Mouse (Mus musculus): ENCODE results near the gene Selenof.

The Selenof gene

DNA sequence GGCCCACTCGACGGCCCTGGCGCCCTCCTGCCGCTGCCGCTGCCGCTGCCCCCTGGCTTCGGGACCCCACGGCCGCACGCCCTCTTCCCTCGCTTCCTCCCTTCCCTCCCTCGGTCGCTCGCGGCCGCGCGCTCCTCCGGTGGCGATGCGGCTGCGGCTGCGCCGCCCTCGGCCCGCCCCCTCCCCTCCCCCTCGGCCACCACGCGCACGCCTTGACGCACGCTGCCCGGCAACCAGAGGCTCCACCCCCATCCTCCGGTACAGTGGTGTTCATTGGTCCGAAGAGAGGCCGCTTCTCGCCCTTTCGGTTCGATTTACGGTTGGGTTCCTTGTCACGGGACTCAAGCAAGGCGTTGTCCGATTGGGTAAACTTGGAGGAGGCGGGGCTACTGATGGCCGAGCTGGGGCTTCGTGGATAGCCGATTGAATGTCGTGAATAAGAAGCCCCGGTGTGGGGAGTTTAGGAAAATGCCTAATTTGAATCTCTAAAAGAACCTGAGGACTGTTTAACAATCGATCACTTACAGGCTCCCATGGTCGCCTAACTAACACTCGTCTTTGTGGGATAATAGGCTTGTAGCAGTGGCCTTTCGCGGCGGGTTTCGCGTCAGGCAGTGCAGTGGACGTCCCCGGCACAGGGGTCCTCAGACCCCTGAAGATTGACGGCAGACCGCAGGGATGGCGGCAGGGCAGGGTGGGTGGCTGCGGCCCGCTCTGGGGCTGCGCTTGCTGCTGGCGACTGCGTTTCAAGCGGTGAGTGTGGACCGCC, at the start of gene Selenof, which contains the start of gene Hs2st1:
TSS of gene Selenof (plus strand) at position 258 of the 769 bp plus-strand sequence.
TSS of gene Hs2st1 (minus strand) at position 135 of the 769 bp plus-strand sequence.
- peak; percentile 98 for DNase-seq (ENCODE audit: low spot score)

- no peak for DNase-seq (ENCODE audit: low spot score)
Measured at GRCm38 (mm10) chr3:144527918-144528317, 42.2 kb upstream of the Selenof start.

GRCm38 (mm10) chr3:144531023-144531422, 39.1 kb upstream of the Selenof start:
- peak; percentile 21 for DNase-seq (ENCODE audit: low spot score)

DNA sequence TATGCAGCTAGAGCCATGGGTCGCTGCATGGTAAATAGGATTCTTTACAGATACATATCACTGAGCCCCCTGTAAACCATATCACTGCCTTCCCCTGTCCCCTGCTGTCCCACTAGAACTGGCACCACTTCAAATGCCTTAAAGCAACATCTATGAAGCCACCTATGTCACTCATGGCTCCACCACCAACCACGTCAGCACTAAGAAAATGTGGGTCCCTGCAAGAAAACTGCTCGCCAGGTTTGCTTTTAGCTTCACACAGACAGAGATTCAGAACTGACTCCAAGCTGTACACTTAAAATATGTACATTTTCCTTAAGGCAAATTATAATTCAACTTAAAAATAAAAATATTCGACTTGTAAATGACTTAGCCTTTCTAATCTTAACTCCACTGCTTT, 35.0 kb upstream of the Selenof start:
- no peak for DNase-seq (ENCODE audit: low spot score)

GRCm38 (mm10) chr3:144537078-144537855, 32.8 kb upstream of the Selenof start:
- DNase-seq (ENCODE audit: low spot score): no peak

- no peak for DNase-seq (ENCODE audit: low spot score)
Measured at GRCm38 (mm10) chr3:144539051-144539450, 31.1 kb upstream of the Selenof start.

DNA sequence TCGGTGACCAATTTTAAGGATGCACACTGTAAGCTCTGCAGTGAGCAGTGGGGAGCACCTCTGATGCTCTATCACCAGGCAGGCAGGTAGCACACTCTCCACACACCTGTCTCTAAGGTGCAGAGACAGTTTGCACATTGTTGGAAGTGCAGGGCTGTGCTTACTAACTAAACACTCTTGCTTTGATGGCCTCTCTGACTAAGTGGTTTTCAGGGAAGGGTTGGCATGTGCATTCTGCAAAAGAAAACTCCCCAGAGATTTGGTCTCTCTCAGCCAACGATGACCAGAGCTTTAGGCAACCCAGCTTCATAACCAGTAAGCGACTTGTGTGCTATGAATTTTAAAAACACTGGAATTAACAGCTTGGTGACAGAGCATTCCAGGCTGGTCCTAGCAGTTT, 29.3 kb upstream of the Selenof start:
- no peak for DNase-seq (ENCODE audit: low spot score)

- no peak for DNase-seq (ENCODE audit: low spot score)
Measured at GRCm38 (mm10) chr3:144541906-144542438, 28.1 kb upstream of the Selenof start.

DNA sequence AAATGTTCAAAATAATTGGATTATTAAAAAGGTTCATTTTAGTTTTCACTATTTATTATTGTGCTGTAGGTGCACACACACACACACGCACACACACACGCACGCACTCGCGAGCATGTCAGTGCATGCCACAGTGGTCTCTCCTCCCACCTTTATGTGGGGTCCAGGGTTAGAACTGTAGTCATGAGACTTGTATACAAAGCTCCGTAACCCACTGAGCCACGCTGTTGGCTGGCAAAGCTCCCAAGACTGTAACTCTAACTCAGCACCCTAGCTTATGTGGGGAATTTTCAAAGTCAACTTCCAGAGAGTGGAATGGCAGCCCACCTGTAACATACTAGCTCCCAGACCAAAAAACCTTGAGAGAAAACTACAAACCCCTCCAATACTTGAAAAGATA, 25.0 kb upstream of the Selenof start:
- no peak for DNase-seq (ENCODE audit: low spot score)

- no peak for DNase-seq (ENCODE audit: low spot score)
Measured at GRCm38 (mm10) chr3:144545832-144546231, 24.3 kb upstream of the Selenof start.

GRCm38 (mm10) chr3:144546490-144546889, 23.6 kb upstream of the Selenof start:
- DNase-seq (ENCODE audit: low spot score): no peak

- DNase-seq (ENCODE audit: low spot score): no peak
Measured at GRCm38 (mm10) chr3:144548186-144548845, 21.8 kb upstream of the Selenof start.

DNA sequence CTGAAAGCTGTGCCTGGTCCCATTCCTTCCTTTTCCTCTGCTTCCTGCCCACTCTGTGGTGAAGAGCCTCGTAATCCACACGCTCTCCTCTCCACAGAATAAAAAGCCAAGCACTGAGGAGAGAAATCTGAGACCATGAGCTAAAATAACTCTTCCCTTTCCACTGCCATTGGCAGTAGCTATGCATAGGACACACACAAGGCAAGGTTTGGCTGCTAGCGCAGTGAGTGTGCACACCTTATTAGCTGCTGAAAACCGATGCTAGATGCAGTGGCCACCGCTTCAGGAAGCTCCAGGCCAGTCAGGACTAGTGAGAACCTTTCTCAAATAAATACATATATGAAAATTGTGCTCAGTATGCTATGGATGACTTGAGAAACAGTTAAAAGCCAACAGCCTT, 20.1 kb upstream of the Selenof start:
- DNase-seq (ENCODE audit: low spot score): no peak

DNA sequence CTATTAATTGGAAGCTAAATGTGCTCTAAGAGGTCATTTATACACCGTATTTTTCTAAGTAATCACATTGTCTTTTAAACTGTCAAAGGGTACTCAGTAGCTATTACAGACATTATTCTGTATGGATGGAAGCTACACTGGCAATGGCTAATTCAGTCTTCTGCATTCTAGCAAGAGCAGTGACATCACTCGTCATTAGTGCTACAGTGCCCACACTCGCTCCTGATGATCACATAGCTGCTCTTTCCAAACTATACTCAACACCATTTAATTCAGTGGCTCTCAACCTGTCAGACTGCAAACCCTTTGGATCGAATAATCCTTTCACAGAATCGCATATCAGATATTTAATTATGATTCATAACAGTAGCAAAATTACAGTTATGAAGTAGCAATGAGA, 19.4 kb upstream of the Selenof start:
- no peak for DNase-seq (ENCODE audit: low spot score)

DNA sequence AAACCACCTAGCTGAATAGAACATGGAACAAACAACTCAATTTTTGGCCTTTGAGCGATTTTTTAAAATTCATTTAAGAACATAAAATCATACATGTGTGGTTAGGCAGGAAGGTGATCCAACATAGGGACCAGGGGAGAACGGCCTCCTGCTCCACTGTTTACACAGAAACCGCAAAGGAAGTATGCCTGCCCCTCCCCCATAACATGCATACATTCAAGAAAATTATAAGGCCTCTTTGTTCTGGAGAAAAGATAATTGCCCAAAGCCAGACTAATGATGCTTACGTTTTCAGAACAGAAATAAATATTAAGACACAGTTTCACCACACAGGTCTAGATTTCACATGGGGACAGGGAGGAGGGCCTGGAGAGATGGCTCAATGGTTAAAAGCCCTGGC, 18.7 kb upstream of the Selenof start:
- no peak for DNase-seq (ENCODE audit: low spot score)

- DNase-seq (ENCODE audit: low spot score): no peak
Measured at GRCm38 (mm10) chr3:144553942-144554341, 16.2 kb upstream of the Selenof start.

DNA sequence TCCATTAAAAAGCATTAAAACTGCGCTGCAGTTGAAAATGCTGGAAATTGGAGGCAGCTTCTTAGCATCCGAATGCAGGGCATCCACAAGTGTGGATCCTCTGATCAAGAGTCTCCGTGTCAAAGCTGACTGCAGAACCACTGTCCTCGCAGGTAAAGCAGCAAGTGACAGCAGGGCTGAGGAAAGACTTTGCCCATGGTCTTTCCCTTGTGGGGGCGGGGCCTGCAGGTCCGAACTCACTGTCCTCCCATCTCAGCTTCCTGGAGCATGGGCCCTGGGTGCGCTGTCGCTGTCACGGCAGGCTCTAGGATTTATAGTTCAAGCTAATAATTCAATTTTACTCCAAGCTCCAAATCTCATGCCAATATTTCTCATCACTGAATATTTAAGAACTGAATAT, 15.6 kb upstream of the Selenof start:
- DNase-seq (ENCODE audit: low spot score): no peak

DNA sequence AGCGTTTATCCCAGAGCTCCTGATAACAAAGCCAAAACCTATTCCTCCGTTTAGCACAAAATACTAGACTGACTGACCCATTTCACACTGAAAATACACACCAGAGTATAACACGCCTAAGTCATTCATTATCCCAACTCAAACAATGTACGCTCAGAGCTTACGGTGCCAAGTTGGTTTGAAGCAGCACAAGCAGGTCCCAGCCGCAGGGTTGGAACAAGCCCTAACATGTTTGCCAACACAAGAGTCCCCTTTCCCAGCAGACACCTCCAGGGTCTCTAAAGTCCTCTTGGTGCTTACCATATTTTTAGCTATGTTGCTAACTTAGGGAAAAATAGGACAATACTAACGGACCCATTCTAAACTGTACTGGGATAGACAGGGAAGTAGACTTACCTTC, 15.0 kb upstream of the Selenof start:
- DNase-seq (ENCODE audit: low spot score): no peak

DNA sequence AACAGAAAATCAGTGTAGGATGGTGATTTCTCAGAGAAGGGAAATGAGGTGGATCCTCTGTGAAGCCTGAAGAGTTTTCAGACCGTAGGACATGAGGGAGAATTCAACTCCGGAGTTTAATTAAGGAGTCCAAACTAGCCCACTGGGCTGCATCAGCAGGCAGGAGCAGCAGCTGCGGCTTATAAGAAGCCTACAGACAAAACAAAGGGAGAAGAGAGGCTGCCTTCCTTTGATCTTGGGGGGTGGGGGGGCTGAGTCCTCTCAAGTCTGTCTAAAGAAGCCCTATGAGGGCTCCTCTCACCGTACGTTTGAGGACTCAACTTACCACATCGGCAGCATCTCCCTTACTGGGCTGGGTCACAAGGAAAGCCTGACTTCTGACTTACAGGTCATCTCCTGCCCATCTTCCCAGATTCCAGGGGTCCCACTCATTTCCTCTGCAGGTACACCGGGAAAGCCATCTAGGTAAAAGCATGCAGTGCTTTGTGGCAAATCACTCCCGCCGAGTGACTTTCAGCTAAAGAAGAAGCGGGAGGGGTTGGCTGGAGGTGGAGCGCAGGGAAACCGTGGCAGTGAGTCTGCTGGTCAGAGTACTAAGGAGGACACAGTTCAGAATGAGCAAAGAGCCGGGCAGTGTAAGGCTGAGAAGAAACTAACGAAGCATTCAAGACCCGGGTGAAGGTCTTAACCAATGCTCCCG, 13.3 kb upstream of the Selenof start:
- no peak for DNase-seq (ENCODE audit: low spot score)

GRCm38 (mm10) chr3:144558274-144558673, 11.8 kb upstream of the Selenof start:
- no peak for DNase-seq (ENCODE audit: low spot score)

- no peak for DNase-seq (ENCODE audit: low spot score)
Measured at GRCm38 (mm10) chr3:144561511-144562250, 8.4 kb upstream of the Selenof start.
